Mouse (Mus musculus) kidney, adult 8-10 months (tissue): ENCODE measurements around the gene Slc25a3.
A peak's percentile ranks its signal among the peaks of the same experiment; 100 is the strongest.

Experiments
- DNase-seq, 2 experiments: peaks; one replicate each; pipeline ENCODE4 v3.0.0; 2022

The Slc25a3 gene

GRCm38 (mm10) chr10:91123828-91124822 is at the start of gene Slc25a3:
TSS of gene Slc25a3 (minus strand) at chr10:91124059.
- peak; percentile 97 to 99 for DNase-seq

- no peak for DNase-seq
These were observed 48.7 kb upstream of the Slc25a3 start for GRCm38 (mm10) chr10:91172329-91173100.

GRCm38 (mm10) chr10:91171455-91172328 is 47.8 kb upstream of the Slc25a3 start:
- peak; percentile 92 for DNase-seq

DNA sequence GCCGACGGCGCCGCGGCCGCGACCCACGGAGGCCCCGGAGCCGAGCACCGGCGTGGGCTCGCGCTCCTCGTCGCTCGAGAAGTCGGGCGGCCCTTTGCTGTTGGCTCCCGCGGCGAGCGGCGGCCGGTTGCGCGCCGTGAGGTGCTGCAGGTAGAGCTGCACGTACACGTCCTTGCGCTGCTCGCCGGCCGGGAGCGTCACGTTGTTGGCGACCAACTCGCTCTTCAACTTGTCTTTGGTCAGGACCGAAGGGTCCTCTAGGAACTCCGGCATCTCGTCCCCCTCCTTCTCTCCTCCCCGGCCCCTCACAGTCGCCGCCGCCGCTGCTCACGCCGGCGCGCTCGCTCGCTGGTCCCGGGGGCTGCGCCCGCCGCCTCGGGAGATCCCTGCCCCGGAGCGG is 47.2 kb upstream of the Slc25a3 start:
- peak in 1 of 2 experiments; percentile 33 for DNase-seq

DNA sequence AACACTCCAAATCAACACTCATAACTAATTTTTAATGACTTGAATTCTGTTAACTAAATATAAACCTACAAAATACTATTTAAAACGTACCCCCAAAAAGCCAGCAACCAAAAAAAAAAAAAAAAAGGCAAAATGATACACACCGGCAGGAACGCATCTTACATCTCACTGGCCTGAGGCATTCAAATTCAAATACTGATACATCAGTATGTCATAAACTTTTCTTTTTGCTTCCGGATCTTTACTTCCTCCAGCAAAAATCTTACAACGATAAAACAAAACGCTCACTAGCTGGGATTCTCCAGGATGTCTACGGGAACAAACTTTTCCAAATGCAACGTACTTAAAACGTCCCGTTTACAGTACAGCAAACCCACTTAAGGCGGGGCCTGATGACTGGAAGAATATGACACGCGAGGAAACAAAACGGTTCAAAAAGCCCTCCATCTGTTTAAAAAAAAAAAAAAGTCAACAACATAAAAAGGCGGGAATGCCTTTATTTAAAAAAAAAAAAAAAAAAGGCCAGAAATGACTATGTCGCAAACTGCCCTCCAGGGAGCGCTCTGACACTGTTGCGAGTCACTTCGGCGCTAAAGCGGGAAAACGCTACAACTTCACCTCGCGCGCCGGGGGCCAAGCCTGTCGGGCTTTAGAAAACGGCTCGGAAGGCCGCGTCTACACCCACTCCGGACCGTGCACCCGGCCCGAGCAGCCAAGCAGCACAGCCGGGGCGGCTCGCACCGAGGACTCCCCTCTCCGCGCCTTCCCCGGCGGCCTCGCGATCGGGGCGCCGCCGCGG is 46.5 kb upstream of the Slc25a3 start:
- peak; percentile 74 to 85 for DNase-seq

- DNase-seq, result no peak
These were observed 45.7 kb upstream of the Slc25a3 start for GRCm38 (mm10) chr10:91169414-91170065.

GRCm38 (mm10) chr10:91167352-91167751 is 43.5 kb upstream of the Slc25a3 start:
- no peak for DNase-seq

DNA sequence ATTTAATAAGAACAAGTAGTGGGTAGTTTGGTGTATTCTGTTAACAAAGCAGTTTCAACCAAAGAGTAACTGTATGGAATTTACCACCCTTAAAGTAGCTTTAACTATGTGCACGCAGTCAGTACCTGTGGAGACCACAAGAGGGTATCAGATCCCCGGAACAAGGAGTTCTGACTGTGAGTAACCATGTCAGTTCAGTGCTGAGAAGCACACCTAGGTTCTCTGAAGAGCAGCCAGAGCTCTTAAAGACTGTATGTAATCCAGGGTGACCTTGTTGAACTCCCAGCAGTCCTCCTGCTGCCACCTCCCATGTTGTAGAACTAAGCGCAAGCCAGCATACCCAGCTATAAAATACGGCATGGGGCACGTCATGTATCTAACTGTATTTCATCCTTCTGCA is 43.0 kb upstream of the Slc25a3 start:
- DNase-seq, result peak; percentile 48 to 72

- no peak for DNase-seq
These were observed 42.0 kb upstream of the Slc25a3 start for GRCm38 (mm10) chr10:91165850-91166249.

DNA sequence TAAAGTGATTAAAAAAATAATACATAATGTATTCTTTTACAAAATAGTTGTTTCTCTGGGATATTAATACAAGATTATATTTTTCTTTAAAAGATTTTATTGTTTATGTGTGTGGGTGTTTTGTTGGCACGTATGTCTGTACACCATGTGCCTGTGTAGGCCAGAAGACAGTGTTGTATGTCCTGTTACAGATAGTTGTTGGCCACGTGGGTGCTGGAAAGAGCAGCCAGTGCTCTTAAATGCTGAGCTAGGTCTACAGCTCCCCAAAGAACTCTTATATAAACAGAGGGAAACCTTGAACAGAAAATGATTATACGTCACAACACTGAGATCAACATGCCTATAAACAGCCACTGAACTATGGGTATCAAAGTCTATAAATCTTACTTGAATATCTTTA is 40.6 kb upstream of the Slc25a3 start:
- no peak for DNase-seq

DNA sequence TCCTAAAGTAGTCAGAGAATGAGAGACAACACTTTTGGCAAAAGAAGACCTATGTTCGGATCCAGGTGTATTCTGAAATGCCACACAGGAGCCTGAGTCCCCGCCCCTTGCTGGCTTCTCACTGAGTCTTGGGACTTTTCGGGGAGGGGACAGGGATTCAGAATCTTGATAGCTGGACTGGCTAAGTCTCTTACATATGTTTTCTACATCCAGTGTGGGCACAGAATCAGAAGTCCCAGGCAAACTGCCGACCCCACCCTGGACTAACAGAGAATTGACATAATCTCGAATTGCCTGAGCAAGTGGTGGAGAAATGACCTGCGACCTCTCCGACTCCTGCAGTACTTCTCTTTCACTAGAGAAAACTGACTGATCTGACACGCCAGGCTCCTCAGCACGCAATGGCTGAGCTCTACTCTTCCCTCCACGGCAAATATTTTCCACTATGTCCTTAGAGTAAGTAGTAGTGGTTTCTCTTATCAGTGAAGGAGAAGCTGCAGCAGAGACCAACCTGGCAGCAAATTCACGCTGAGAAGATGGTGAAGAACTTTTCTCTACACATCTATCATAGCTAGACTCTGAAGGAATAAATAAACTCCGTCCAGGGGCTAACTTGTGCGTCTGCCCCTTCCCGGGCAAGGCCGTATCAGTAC is 38.8 kb upstream of the Slc25a3 start:
- DNase-seq, result no peak

GRCm38 (mm10) chr10:91162077-91162476 is 38.2 kb upstream of the Slc25a3 start:
- DNase-seq, result no peak

DNA sequence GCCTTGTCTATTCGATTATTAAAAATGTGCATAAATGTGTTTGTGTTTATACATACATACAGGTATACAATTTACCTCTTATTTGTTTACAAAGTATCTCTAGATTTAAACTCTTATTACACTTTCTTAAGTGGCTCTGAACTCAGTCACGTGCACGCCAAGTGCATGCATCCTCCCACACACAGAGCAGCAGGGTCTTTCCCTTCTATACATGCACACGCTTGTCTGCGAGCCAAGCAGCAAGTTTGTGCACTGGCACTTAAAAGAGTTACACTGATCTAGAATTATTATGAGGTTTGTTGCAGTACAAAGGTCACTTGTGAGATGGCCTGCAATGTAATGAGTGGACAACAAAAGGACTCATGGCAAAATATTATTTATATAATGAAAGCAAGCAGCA is 37.1 kb upstream of the Slc25a3 start:
- DNase-seq, result no peak

GRCm38 (mm10) chr10:91158442-91158841 is 34.6 kb upstream of the Slc25a3 start:
- DNase-seq, result peak; percentile 16 to 24

- DNase-seq, result no peak
These were observed 32.5 kb upstream of the Slc25a3 start for GRCm38 (mm10) chr10:91156338-91156737.

GRCm38 (mm10) chr10:91153894-91154503 is 30.1 kb upstream of the Slc25a3 start:
- DNase-seq, result no peak

DNA sequence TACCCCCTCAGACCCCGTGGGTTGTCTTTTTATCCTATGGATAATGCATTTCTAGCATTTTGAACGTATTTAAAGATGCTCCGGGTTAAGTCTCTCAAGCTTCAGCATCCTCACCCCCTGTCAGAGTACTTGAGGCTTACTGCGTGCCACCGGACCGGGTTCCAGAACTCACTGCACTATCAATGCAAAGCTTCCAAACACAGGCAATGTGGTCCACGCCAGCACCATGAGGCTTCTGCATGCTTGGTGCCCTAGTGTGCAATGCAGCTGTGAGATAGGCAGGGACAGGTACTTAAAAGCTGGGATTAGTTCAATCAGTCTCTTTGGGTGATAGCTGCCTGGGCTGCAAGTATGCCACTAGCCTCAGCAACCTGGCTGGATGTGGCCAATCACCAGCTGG is 21.6 kb upstream of the Slc25a3 start:
- DNase-seq, result no peak

- DNase-seq, result no peak
These were observed 19.7 kb upstream of the Slc25a3 start for GRCm38 (mm10) chr10:91143313-91144230.

GRCm38 (mm10) chr10:91142654-91143191 is 18.9 kb upstream of the Slc25a3 start:
- DNase-seq, result no peak
